Mouse (Mus musculus): ENCODE measurements around the gene Tra2a. TPM values are rescaled to one million over a fixed set of nuclear protein-coding genes. Genes with fewer than 3 reads are reported as not detected.
"Not testable (repeated sequence)": the region's sequence is repeated elsewhere in the genome, so short reads cannot be mapped to it uniquely, and the experiment has no call there.

Gene Tra2a
- polyA plus RNA-seq, 1 experiment from 2014 or later: 45.3 TPM

- Histone ChIP-seq H3K4me1 (ENCODE audit: insufficient read depth, low read depth, low read length) (no peaks in the 10 kb centered on the region), H3K9me3 (ENCODE audit: low read length) (no peaks in the 10 kb centered on the region), H3K27ac (ENCODE audit: low read length) (no peak overlapping the region), H3K4me2 (replicated peaks; ENCODE audit: low read depth, low read length) (no peak overlapping the region), H3K36me3 (ENCODE audit: insufficient read depth, low read length) (no peaks in the 10 kb centered on the region), H3K27me3 (replicated peaks; ENCODE audit: insufficient read depth, low read length) (no peaks in the 10 kb centered on the region), H3K9ac (replicated peaks; ENCODE audit: low read depth) (no peak overlapping the region), H3K4me3 (ENCODE audit: low read depth, low read length) (no peak overlapping the region)
- ATAC-seq (no peak), DNase-seq (ENCODE audit: low spot score) (no peak)
- 30% methylated on average over 4 of the region's 4 CpGs for WGBS
- no peak for TF ChIP-seq CTCF (IDR thresholded peaks at IDR 0.05)
- TF ChIP-seq EP300 (IDR thresholded peaks at IDR 0.05): no peak
Measured at GRCm38 (mm10) chr6:49273934-49274333, 10.1 kb upstream of the Tra2a start.

DNA sequence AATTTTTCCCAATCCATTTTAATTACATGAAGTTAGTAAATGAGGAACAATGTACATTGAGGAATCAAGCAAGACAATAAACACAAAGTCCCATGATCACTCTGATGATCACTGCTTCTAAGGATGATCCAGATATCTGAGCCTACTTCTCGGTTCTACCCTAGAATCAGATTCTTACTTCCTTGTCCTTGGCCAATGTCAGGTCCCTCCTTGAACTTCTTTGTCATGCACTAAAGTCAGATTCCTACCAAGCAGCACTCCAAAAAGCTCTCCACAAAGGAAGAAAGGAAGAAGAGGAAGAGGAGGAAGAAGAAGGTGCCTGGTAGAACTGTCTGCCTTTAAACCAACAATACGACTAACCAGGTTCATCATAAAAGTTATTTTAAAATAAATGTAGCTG is 9.0 kb upstream of the Tra2a start:
- Histone ChIP-seq H3K4me1 (ENCODE audit: insufficient read depth, low read depth, low read length) (no peaks in the 10 kb centered on the region), H3K27me3 (replicated peaks; ENCODE audit: insufficient read depth, low read length) (no peaks in the 10 kb centered on the region), H3K36me3 (ENCODE audit: insufficient read depth, low read length) (no peaks in the 10 kb centered on the region), H3K9me3 (ENCODE audit: low read length) (no peaks in the 10 kb centered on the region), H3K4me2 (replicated peaks; ENCODE audit: low read depth, low read length) (no peak overlapping the region), H3K27ac (ENCODE audit: low read length) (no peak overlapping the region), H3K9ac (replicated peaks; ENCODE audit: low read depth) (no peak overlapping the region), H3K4me3 (ENCODE audit: low read depth, low read length) (no peak overlapping the region)
- whole genome bisulfite sequencing: 82% methylated on average over 2 of the region's 2 CpGs
- DNase-seq (ENCODE audit: low spot score): no peak
- no peak for TF ChIP-seq CTCF (IDR thresholded peaks at IDR 0.05)
- TF ChIP-seq EP300 (IDR thresholded peaks at IDR 0.05): no peak
- no peak for ATAC-seq

DNA sequence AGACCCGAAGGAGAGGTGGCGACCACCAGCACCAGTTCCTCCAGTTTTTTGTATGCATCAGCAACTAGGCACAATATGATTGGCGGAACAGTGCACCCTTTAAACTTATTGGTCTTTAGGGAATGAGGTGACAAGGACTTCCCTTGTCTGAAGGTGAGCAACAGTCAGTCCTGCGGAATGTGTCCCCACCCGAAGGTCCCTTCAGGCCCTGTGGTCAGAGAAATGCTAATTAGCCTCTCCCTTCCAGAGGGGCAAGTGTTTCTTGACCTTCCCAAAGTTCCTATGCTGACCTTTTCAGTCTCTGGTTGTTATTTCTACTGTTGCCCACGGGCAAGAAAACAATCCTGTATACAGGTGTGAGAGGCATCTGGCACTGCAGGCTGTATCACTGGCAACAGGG is 8.0 kb upstream of the Tra2a start:
- DNase-seq (ENCODE audit: low spot score) (no peak), ATAC-seq (no peak)
- Histone ChIP-seq H3K4me1 (ENCODE audit: insufficient read depth, low read depth, low read length) (no peaks in the 10 kb centered on the region), H3K4me3 (ENCODE audit: low read depth, low read length) (no peak overlapping the region), H3K9ac (replicated peaks; ENCODE audit: low read depth) (no peak overlapping the region), H3K27ac (ENCODE audit: low read length) (no peak overlapping the region), H3K9me3 (ENCODE audit: low read length) (no peaks in the 10 kb centered on the region), H3K27me3 (replicated peaks; ENCODE audit: insufficient read depth, low read length) (no peaks in the 10 kb centered on the region), H3K36me3 (ENCODE audit: insufficient read depth, low read length) (no peaks in the 10 kb centered on the region), H3K4me2 (replicated peaks; ENCODE audit: low read depth, low read length) (no peak overlapping the region)
- WGBS: 75% methylated on average over 6 of the region's 6 CpGs
- TF ChIP-seq CTCF (IDR thresholded peaks at IDR 0.05) (no peak), EP300 (IDR thresholded peaks at IDR 0.05) (no peak)

DNA sequence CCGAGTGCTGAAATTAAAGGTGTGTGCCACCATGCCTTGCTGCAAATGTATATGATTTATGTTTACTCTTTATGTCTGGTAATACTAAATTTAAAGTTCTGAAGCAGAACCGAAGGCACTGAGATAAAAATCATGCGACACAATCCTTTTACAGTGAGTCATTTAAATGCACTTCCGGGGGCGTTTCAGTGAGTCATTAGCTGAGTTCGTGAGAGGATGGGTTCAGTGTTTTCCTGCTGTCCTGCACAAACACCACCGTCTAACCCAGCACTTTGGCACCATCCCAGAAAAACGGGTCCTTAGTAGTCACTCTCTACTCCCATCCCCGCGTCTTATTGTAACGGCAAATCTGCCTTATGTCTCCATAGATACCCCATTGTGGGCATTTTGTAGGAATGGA is 6.1 kb upstream of the Tra2a start:
- H3K27ac ChIP-seq (ENCODE audit: low read length): no peak overlapping the region

DNA sequence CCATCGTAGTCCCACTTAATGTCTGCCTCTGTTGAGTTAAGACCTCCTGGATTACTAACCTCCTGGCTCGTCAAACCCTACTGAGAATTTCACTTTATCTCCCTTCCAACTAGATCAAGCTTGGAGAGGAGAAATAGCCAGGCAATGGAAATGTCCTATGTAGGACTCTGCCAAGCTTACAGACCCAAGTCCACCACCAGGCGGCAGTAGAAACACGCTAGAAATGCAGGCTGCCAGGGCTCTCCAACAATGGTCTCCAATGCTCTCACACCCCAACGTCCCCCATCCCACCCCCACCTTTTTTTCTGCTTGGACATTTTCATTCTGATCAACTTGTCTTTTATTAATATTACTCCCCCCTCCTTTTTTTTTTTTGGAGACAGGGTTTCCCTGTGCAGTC is 5.4 kb upstream of the Tra2a start:
- ATAC-seq (peak; percentile 83), DNase-seq (ENCODE audit: low spot score) (peak; percentile 85)
- Histone ChIP-seq H3K4me3 (ENCODE audit: low read depth, low read length) (no peak overlapping the region), H3K27ac (ENCODE audit: low read length) (no peak overlapping the region), H3K27me3 (replicated peaks; ENCODE audit: insufficient read depth, low read length) (no peaks in the 10 kb centered on the region), H3K4me1 (ENCODE audit: insufficient read depth, low read depth, low read length) (no peaks in the 10 kb centered on the region), H3K9me3 (ENCODE audit: low read length) (no peaks in the 10 kb centered on the region), H3K9ac (replicated peaks; ENCODE audit: low read depth) (no peak overlapping the region), H3K36me3 (ENCODE audit: insufficient read depth, low read length) (no peaks in the 10 kb centered on the region), H3K4me2 (replicated peaks; ENCODE audit: low read depth, low read length) (no peak overlapping the region)
- WGBS: 17% methylated on average over 5 of the region's 5 CpGs
- TF ChIP-seq CTCF (IDR thresholded peaks at IDR 0.05) (peak; percentile 92), EP300 (IDR thresholded peaks at IDR 0.05) (no peak)

More for the DNA sequence above, 6.1 kb upstream of the Tra2a start:
- H3K4me2 ChIP-seq (replicated peaks; ENCODE audit: low read depth, low read length): no peak overlapping the region
- H3K4me1 ChIP-seq (ENCODE audit: insufficient read depth, low read depth, low read length): no peaks in the 10 kb centered on the region
- H3K27me3 ChIP-seq (replicated peaks; ENCODE audit: insufficient read depth, low read length): no peaks in the 10 kb centered on the region
- no peak overlapping the region for H3K4me3 ChIP-seq (ENCODE audit: low read depth, low read length)
- ATAC-seq: no peak
- H3K9me3 ChIP-seq (ENCODE audit: low read length): no peaks in the 10 kb centered on the region
- no peak for TF ChIP-seq CTCF (IDR thresholded peaks at IDR 0.05)
- TF ChIP-seq EP300 (IDR thresholded peaks at IDR 0.05): no peak
- H3K36me3 ChIP-seq (ENCODE audit: insufficient read depth, low read length): no peaks in the 10 kb centered on the region
- 46% methylated on average over 11 of the region's 11 CpGs for WGBS
- peak; percentile 25 for DNase-seq (ENCODE audit: low spot score)
- H3K9ac ChIP-seq (replicated peaks; ENCODE audit: low read depth): no peak overlapping the region

- H3K9ac ChIP-seq (replicated peaks; ENCODE audit: low read depth): no peak overlapping the region
- H3K9me3 ChIP-seq (ENCODE audit: low read length): no peaks in the 10 kb centered on the region
- H3K36me3 ChIP-seq (ENCODE audit: insufficient read depth, low read length): no peaks in the 10 kb centered on the region
- H3K27ac ChIP-seq (ENCODE audit: low read length): no peak overlapping the region
- WGBS: 41% methylated on average over 4 of the region's 4 CpGs
- H3K4me3 ChIP-seq (ENCODE audit: low read depth, low read length): no peak overlapping the region
- H3K4me2 ChIP-seq (replicated peaks; ENCODE audit: low read depth, low read length): no peak overlapping the region
- no peaks in the 10 kb centered on the region for H3K4me1 ChIP-seq (ENCODE audit: insufficient read depth, low read depth, low read length)
- H3K27me3 ChIP-seq (replicated peaks; ENCODE audit: insufficient read depth, low read length): no peaks in the 10 kb centered on the region
- TF ChIP-seq EP300 (IDR thresholded peaks at IDR 0.05) (no peak), CTCF (IDR thresholded peaks at IDR 0.05) (no peak)
- DNase-seq (ENCODE audit: low spot score) (no peak), ATAC-seq (no peak)
Measured at GRCm38 (mm10) chr6:49267686-49268085, 3.9 kb upstream of the Tra2a start.

DNA sequence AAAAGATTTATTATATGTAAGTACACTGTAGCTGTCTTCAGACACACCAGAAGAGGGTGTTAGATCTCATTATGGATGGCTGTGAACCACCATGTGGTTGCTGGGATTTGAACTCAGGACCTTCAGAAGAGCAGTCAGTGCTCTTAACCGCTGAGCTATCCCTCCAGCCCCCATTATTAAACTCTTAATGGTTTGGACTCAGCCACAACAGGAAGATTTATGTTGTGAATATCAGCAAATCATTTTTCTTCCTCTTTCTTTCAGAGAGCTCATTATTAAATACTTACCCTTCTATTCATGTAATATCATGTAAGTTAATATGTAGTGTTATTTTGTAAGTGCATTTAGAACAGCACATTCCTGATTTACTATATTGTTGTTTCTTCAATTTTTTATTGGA is 1.4 kb upstream of the Tra2a start:
- DNase-seq (ENCODE audit: low spot score); ATAC-seq; H3K4me3 ChIP-seq (ENCODE audit: low read depth, low read length); H3K4me1 ChIP-seq (ENCODE audit: insufficient read depth, low read depth, low read length); H3K36me3 ChIP-seq (ENCODE audit: insufficient read depth, low read length); H3K27me3 ChIP-seq (replicated peaks; ENCODE audit: insufficient read depth, low read length); H3K9me3 ChIP-seq (ENCODE audit: low read length); H3K9ac ChIP-seq (replicated peaks; ENCODE audit: low read depth); H3K4me2 ChIP-seq (replicated peaks; ENCODE audit: low read depth, low read length); H3K27ac ChIP-seq (ENCODE audit: low read length): not testable (repeated sequence)
- 100% methylated on average over 1 of the region's 1 CpGs for WGBS

- not testable (repeated sequence) for H3K4me1 ChIP-seq (ENCODE audit: insufficient read depth, low read depth, low read length); H3K4me3 ChIP-seq (ENCODE audit: low read depth, low read length); H3K36me3 ChIP-seq (ENCODE audit: insufficient read depth, low read length); H3K9ac ChIP-seq (replicated peaks; ENCODE audit: low read depth); ATAC-seq; H3K27me3 ChIP-seq (replicated peaks; ENCODE audit: insufficient read depth, low read length); H3K9me3 ChIP-seq (ENCODE audit: low read length); H3K27ac ChIP-seq (ENCODE audit: low read length); DNase-seq (ENCODE audit: low spot score); H3K4me2 ChIP-seq (replicated peaks; ENCODE audit: low read depth, low read length)
- 86% methylated on average over 7 of the region's 7 CpGs for WGBS
Measured at GRCm38 (mm10) chr6:49264446-49264845, 613 bp upstream of the Tra2a start.
